Mouse (Mus musculus): ENCODE measurements at regions not wholly inside any gene's neighbourhood (a gene's known extent, or its start where the extent isn't known, plus 50 kb on each side); places are given as distances from the start of the nearest gene placed in this dataset.
"Not testable (repeated sequence)": the region's sequence is repeated elsewhere in the genome, so short reads cannot be mapped to it uniquely, and the experiment has no call there.

DNA sequence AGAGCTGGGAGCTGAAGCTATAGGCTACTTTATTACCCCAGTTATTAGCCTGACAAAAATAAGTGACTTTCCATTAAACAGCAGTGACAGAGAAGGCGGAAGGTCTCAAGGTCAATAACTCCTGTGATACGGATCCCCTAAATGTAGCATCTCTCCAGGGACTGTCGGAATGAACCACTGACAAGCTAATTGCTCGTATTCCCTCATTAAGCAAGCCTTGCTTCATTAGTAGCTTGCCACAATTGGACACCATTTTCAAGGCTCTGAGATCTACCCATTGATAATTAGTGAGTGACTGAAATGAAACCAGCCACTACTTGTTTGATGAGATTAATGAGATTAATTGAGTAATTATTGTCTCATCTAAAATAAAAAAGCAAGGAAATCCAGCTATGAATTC lies 99.8 kb upstream of the Slc25a13 start:
- H3K4me2 ChIP-seq (ENCODE audit: low read depth, low read length, severe bottlenecking): no peak overlapping the region
- no peaks in the 10 kb centered on the region for H3K27me3 ChIP-seq (ENCODE audit: control insufficient read depth, insufficient read depth, low read length)
- DNase-seq (ENCODE audit: low spot score) (no peak), ATAC-seq (replicated peaks; ENCODE audit: low FRiP score) (peak; percentile 79; the same call in 1 of the 2 replicates)
- H3K9ac ChIP-seq (ENCODE audit: low read length): no peak overlapping the region
- no peaks in the 10 kb centered on the region for H3K36me3 ChIP-seq (ENCODE audit: control insufficient read depth, insufficient read depth, low read length)
- 64% methylated on average over 4 of the region's 4 CpGs for WGBS
- no peaks in the 10 kb centered on the region for H3K4me1 ChIP-seq (replicated peaks; ENCODE audit: control insufficient read depth, insufficient read depth, low read length)
- no peak overlapping the region for H3K4me3 ChIP-seq (ENCODE audit: low read depth, low read length)
- H3K9me3 ChIP-seq (ENCODE audit: control insufficient read depth, low read length): no peaks in the 10 kb centered on the region
- H3K27ac ChIP-seq (ENCODE audit: low read depth, low read length): no peak overlapping the region

- no peak for DNase-seq (ENCODE audit: low spot score)
- Histone ChIP-seq H3K4me3 (ENCODE audit: low read depth, low read length) (no peak overlapping the region), H3K36me3 (ENCODE audit: control insufficient read depth, insufficient read depth, low read length) (no peaks in the 10 kb centered on the region), H3K9me3 (ENCODE audit: control insufficient read depth, low read length) (no peaks in the 10 kb centered on the region), H3K27ac (ENCODE audit: low read depth, low read length) (no peak overlapping the region), H3K4me2 (ENCODE audit: low read depth, low read length, severe bottlenecking) (no peak overlapping the region), H3K9ac (ENCODE audit: low read length) (no peak overlapping the region), H3K27me3 (ENCODE audit: control insufficient read depth, insufficient read depth, low read length) (no peaks in the 10 kb centered on the region), H3K4me1 (replicated peaks; ENCODE audit: control insufficient read depth, insufficient read depth, low read length) (no peaks in the 10 kb centered on the region)
- 85% methylated on average over 6 of the region's 6 CpGs for WGBS
- ATAC-seq (replicated peaks; ENCODE audit: low FRiP score): no peak
Observed at GRCm38 (mm10) chr6:6313171-6313570, 96.2 kb upstream of the Slc25a13 start.

- no peaks in the 10 kb centered on the region for H3K9me3 ChIP-seq (ENCODE audit: control insufficient read depth, low read length)
- no peak overlapping the region for H3K4me2 ChIP-seq (ENCODE audit: low read depth, low read length, severe bottlenecking)
- no peaks in the 10 kb centered on the region for H3K36me3 ChIP-seq (ENCODE audit: control insufficient read depth, insufficient read depth, low read length)
- no peak overlapping the region for H3K27ac ChIP-seq (ENCODE audit: low read depth, low read length)
- DNase-seq (ENCODE audit: low spot score): no peak
- H3K4me3 ChIP-seq (ENCODE audit: low read depth, low read length): no peak overlapping the region
- ATAC-seq (replicated peaks; ENCODE audit: low FRiP score): no peak
- H3K4me1 ChIP-seq (replicated peaks; ENCODE audit: control insufficient read depth, insufficient read depth, low read length): no peaks in the 10 kb centered on the region
- H3K9ac ChIP-seq (ENCODE audit: low read length): no peak overlapping the region
- WGBS: 89% methylated on average over 3 of the region's 3 CpGs
- no peaks in the 10 kb centered on the region for H3K27me3 ChIP-seq (ENCODE audit: control insufficient read depth, insufficient read depth, low read length)
Observed at GRCm38 (mm10) chr6:6310213-6310612, 93.2 kb upstream of the Slc25a13 start.

- Histone ChIP-seq H3K27ac (ENCODE audit: low read depth, low read length) (no peak overlapping the region), H3K9ac (ENCODE audit: low read length) (no peak overlapping the region), H3K36me3 (ENCODE audit: control insufficient read depth, insufficient read depth, low read length) (no peaks in the 10 kb centered on the region), H3K4me1 (replicated peaks; ENCODE audit: control insufficient read depth, insufficient read depth, low read length) (no peaks in the 10 kb centered on the region), H3K4me3 (ENCODE audit: low read depth, low read length) (no peak overlapping the region), H3K27me3 (ENCODE audit: control insufficient read depth, insufficient read depth, low read length) (no peaks in the 10 kb centered on the region), H3K9me3 (ENCODE audit: control insufficient read depth, low read length) (no peaks in the 10 kb centered on the region), H3K4me2 (ENCODE audit: low read depth, low read length, severe bottlenecking) (no peak overlapping the region)
- no peak for ATAC-seq (replicated peaks; ENCODE audit: low FRiP score)
- WGBS: 94% methylated on average over 2 of the region's 2 CpGs
- DNase-seq (ENCODE audit: low spot score): no peak
Observed at GRCm38 (mm10) chr6:6307618-6308017, 90.6 kb upstream of the Slc25a13 start.

DNA sequence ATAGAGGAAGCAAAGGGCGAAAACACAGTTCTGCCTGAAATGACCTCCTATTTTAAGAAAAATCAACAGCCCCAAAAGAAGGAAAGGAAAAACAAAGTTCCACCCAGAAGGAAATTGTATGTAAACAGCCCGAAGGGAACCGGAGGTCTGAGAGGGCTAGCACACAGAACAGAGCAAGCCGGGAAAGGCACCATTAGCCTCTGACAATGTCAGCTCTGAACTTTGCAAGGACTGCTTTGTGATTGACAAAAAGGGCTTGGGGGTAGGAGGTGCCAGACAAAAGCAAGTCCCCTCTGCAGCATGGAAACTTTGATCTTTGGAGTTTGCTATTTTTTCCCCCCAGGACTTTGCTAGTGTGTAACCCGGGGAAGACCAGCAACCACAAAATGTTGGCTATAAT lies 86.8 kb upstream of the Slc25a13 start:
- 15% methylated on average over 5 of the region's 5 CpGs for WGBS
- ATAC-seq (replicated peaks; ENCODE audit: low FRiP score) (peak; percentile 49; the same call in 1 of the 2 replicates), DNase-seq (ENCODE audit: low spot score) (no peak)

DNA sequence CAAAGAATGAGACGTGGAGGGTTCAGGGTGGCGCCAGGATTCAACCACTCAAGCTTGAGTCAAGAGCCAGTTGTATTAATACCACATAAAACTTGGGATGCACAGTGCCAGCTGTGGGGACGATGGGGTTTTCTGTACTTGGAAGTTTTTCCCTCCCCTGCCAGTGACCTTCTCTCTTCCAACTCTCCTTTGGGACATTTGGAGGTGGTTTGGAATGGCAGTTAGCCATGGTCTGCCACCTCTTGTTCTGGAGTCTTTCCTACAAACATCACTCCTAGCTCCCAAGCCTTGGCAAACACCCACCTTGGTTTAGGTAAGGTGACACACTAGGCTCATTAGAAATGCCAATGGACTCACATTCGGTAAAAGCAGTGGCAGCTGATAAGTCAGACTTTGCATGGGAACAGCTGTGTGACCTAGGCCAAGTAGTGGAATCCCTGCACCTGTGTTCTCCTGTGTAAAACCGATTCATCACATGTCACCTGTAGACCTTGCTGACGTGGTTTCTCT lies 84.1 kb upstream of the Slc25a13 start:
- no peak overlapping the region for H3K4me3 ChIP-seq (ENCODE audit: low read depth, low read length)
- no peaks in the 10 kb centered on the region for H3K9me3 ChIP-seq (ENCODE audit: control insufficient read depth, low read length)
- 95% methylated on average over 6 of the region's 6 CpGs for WGBS
- no peaks in the 10 kb centered on the region for H3K27me3 ChIP-seq (ENCODE audit: control insufficient read depth, insufficient read depth, low read length)
- no peak for DNase-seq (ENCODE audit: low spot score)
- H3K4me1 ChIP-seq (replicated peaks; ENCODE audit: control insufficient read depth, insufficient read depth, low read length): no peaks in the 10 kb centered on the region
- ATAC-seq (replicated peaks; ENCODE audit: low FRiP score): no peak
- no peak overlapping the region for H3K9ac ChIP-seq (ENCODE audit: low read length)
- no peak overlapping the region for H3K4me2 ChIP-seq (ENCODE audit: low read depth, low read length, severe bottlenecking)
- H3K27ac ChIP-seq (ENCODE audit: low read depth, low read length): no peak overlapping the region
- no peaks in the 10 kb centered on the region for H3K36me3 ChIP-seq (ENCODE audit: control insufficient read depth, insufficient read depth, low read length)

More for the DNA sequence above, 86.8 kb upstream of the Slc25a13 start:
- H3K27me3 ChIP-seq (ENCODE audit: control insufficient read depth, insufficient read depth, low read length): no peaks in the 10 kb centered on the region
- no peak overlapping the region for H3K4me3 ChIP-seq (ENCODE audit: low read depth, low read length)
- no peak overlapping the region for H3K27ac ChIP-seq (ENCODE audit: low read depth, low read length)
- H3K9me3 ChIP-seq (ENCODE audit: control insufficient read depth, low read length): no peaks in the 10 kb centered on the region
- H3K4me2 ChIP-seq (ENCODE audit: low read depth, low read length, severe bottlenecking): no peak overlapping the region
- H3K9ac ChIP-seq (ENCODE audit: low read length): no peak overlapping the region
- no peaks in the 10 kb centered on the region for H3K36me3 ChIP-seq (ENCODE audit: control insufficient read depth, insufficient read depth, low read length)
- no peaks in the 10 kb centered on the region for H3K4me1 ChIP-seq (replicated peaks; ENCODE audit: control insufficient read depth, insufficient read depth, low read length)

DNA sequence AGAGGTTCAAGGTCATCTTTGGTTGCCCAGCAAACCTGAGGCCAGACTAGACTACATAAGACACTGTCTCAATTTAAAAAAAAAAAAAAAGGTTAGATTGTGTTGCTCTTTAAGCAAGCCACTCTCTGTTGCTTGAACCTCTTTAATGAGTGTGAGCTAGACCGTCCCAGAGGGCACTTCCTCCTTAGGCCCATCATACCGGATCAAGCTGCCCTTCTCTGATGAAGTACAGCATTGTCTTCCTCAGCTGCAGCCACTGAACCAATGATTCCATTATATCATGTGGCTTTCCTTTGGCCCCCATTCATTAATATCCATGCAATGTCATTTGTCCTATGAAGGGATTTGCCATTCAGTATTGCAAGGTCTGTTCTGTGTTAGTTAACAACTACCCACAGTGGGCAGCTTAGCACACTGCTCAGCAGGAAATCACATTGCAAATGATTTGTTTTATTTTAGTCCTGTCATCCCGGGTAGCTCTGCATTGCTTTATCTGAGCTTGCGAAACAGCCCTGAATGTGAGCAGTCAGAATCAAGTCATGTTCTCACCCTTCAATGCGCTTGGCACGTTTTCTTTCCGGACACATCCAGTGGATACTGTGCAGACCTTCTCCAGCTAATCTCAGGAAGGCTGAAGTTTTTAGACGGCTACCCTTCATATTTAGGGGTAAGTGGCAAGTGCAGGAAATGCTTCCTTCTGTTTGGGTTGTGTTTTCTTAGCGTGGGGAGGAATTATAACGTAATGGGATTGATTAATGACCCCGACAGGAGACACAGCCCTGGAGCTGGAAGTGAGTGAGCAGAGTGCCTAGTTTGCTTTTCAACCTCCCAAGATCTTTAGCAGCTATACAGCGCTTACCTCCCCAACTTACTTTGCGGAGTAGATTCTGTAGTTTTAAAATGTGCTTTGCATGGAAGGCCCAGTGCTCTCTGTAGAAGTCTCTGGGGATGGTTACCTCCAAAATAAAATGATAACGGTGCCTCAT lies 82.2 kb upstream of the Slc25a13 start:
- Histone ChIP-seq H3K27me3 (ENCODE audit: control insufficient read depth, insufficient read depth, low read length) (no peaks in the 10 kb centered on the region), H3K9me3 (ENCODE audit: control insufficient read depth, low read length) (no peaks in the 10 kb centered on the region), H3K9ac (ENCODE audit: low read length) (no peak overlapping the region), H3K4me1 (replicated peaks; ENCODE audit: control insufficient read depth, insufficient read depth, low read length) (no peaks in the 10 kb centered on the region), H3K4me2 (ENCODE audit: low read depth, low read length, severe bottlenecking) (no peak overlapping the region), H3K4me3 (ENCODE audit: low read depth, low read length) (no peak overlapping the region), H3K36me3 (ENCODE audit: control insufficient read depth, insufficient read depth, low read length) (no peaks in the 10 kb centered on the region), H3K27ac (ENCODE audit: low read depth, low read length) (no peak overlapping the region)
- ATAC-seq (replicated peaks; ENCODE audit: low FRiP score): no peak
- whole genome bisulfite sequencing: 69% methylated on average over 14 of the region's 14 CpGs
- no peak for DNase-seq (ENCODE audit: low spot score)

DNA sequence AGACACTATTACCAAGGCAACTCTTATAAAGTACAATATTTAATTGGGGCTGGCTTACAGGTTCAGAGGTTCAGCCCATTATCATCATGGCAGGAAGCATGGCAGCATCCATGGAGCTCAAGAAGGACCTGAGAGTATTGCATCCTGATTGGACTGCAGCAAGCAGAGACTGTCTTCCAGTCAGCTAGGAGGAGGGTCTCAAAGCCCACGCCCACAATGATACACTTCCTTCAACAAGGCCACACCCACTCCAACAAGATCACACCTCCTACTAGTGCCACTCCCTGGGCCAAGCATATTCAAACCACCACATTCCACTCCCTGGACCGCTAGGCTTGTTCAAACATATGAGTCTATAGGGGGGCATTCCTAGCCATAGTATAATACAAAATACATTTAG lies 78.6 kb upstream of the Slc25a13 start:
- WGBS: 91% methylated on average over 2 of the region's 2 CpGs
- ATAC-seq (replicated peaks; ENCODE audit: low FRiP score); H3K4me1 ChIP-seq (replicated peaks; ENCODE audit: control insufficient read depth, insufficient read depth, low read length); H3K9ac ChIP-seq (ENCODE audit: low read length); H3K4me3 ChIP-seq (ENCODE audit: low read depth, low read length); H3K27me3 ChIP-seq (ENCODE audit: control insufficient read depth, insufficient read depth, low read length); DNase-seq (ENCODE audit: low spot score); H3K27ac ChIP-seq (ENCODE audit: low read depth, low read length); H3K9me3 ChIP-seq (ENCODE audit: control insufficient read depth, low read length); H3K4me2 ChIP-seq (ENCODE audit: low read depth, low read length, severe bottlenecking); H3K36me3 ChIP-seq (ENCODE audit: control insufficient read depth, insufficient read depth, low read length): not testable (repeated sequence)

GRCm38 (mm10) chr6:6291781-6292180 lies 74.8 kb upstream of the Slc25a13 start:
- Histone ChIP-seq H3K4me3 (ENCODE audit: low read depth, low read length) (no peak overlapping the region), H3K4me2 (ENCODE audit: low read depth, low read length, severe bottlenecking) (no peak overlapping the region), H3K36me3 (ENCODE audit: control insufficient read depth, insufficient read depth, low read length) (no peaks in the 10 kb centered on the region), H3K4me1 (replicated peaks; ENCODE audit: control insufficient read depth, insufficient read depth, low read length) (no peaks in the 10 kb centered on the region), H3K9ac (ENCODE audit: low read length) (no peak overlapping the region), H3K27ac (ENCODE audit: low read depth, low read length) (no peak overlapping the region), H3K27me3 (ENCODE audit: control insufficient read depth, insufficient read depth, low read length) (no peaks in the 10 kb centered on the region), H3K9me3 (ENCODE audit: control insufficient read depth, low read length) (no peaks in the 10 kb centered on the region)
- ATAC-seq (replicated peaks; ENCODE audit: low FRiP score) (no peak), DNase-seq (ENCODE audit: low spot score) (no peak)
- WGBS: 74% methylated on average over 3 of the region's 3 CpGs
